Mouse (Mus musculus): ENCODE measurements around the gene Camk1d. TPM values are rescaled to one million over a fixed set of nuclear protein-coding genes. Genes with fewer than 3 reads are reported as not detected.

Camk1d gene
- polyA plus RNA-seq, 1 experiment from 2014 or later, result 2.2 TPM

GRCm38 (mm10) chr2:5658000-5658399 lies 56.3 kb downstream of the Camk1d start:
- Histone ChIP-seq H3K27me3 (replicated peaks) (no peaks in the 10 kb centered on the region), H3K36me3 (no peaks in the 10 kb centered on the region), H3K4me3 (no peak overlapping the region), H3K9me3 (no peaks in the 10 kb centered on the region), H3K4me2 (no peak overlapping the region), H3K9ac (no peak overlapping the region), H3K4me1 (0 out of 2 replicates have a peak, but pooled peaks cover 7% of the 10 kb centered on the region), H3K27ac (replicated peaks) (no peak overlapping the region)
- 42% methylated on average over 3 of the region's 3 CpGs for WGBS
- ATAC-seq (ENCODE audit: extremely low read depth, insufficient number of reproducible peaks, low FRiP score, low TSS enrichment), result no peak

- Histone ChIP-seq H3K27ac (replicated peaks) (no peak overlapping the region), H3K27me3 (replicated peaks) (no peaks in the 10 kb centered on the region), H3K4me3 (no peak overlapping the region), H3K36me3 (no peaks in the 10 kb centered on the region), H3K4me2 (no peak overlapping the region), H3K9ac (no peak overlapping the region), H3K9me3 (no peaks in the 10 kb centered on the region), H3K4me1 (0 out of 2 replicates have a peak, but pooled peaks cover 4% of the 10 kb centered on the region)
- no peak for ATAC-seq (ENCODE audit: extremely low read depth, insufficient number of reproducible peaks, low FRiP score, low TSS enrichment)
- 57% methylated on average over 3 of the region's 3 CpGs for WGBS
Measured at GRCm38 (mm10) chr2:5656326-5656725, 58.0 kb downstream of the Camk1d start.

GRCm38 (mm10) chr2:5652071-5652470 lies 62.2 kb downstream of the Camk1d start:
- no peak for ATAC-seq (ENCODE audit: extremely low read depth, insufficient number of reproducible peaks, low FRiP score, low TSS enrichment)
- Histone ChIP-seq H3K4me3 (no peak overlapping the region), H3K9me3 (no peaks in the 10 kb centered on the region), H3K9ac (no peak overlapping the region), H3K27ac (replicated peaks) (no peak overlapping the region), H3K4me1 (no peaks in the 10 kb centered on the region), H3K27me3 (replicated peaks) (no peaks in the 10 kb centered on the region), H3K36me3 (no peaks in the 10 kb centered on the region), H3K4me2 (no peak overlapping the region)
- 64% methylated on average over 6 of the region's 6 CpGs for WGBS

- 74% methylated on average over 10 of the region's 10 CpGs for WGBS
- no peak for ATAC-seq (ENCODE audit: extremely low read depth, insufficient number of reproducible peaks, low FRiP score, low TSS enrichment)
Measured at GRCm38 (mm10) chr2:5651285-5651870, 62.9 kb downstream of the Camk1d start.

GRCm38 (mm10) chr2:5649226-5649625 lies 65.1 kb downstream of the Camk1d start:
- no peaks in the 10 kb centered on the region for H3K27me3 ChIP-seq (replicated peaks)

More at GRCm38 (mm10) chr2:5651285-5651870, 62.9 kb downstream of the Camk1d start:
- Histone ChIP-seq H3K4me3 (no peak overlapping the region), H3K4me2 (no peak overlapping the region), H3K4me1 (no peaks in the 10 kb centered on the region), H3K9ac (no peak overlapping the region), H3K27me3 (replicated peaks) (no peaks in the 10 kb centered on the region), H3K27ac (replicated peaks) (no peak overlapping the region), H3K9me3 (no peaks in the 10 kb centered on the region), H3K36me3 (no peaks in the 10 kb centered on the region)

GRCm38 (mm10) chr2:5648764-5649163 lies 65.6 kb downstream of the Camk1d start:
- ATAC-seq (ENCODE audit: extremely low read depth, insufficient number of reproducible peaks, low FRiP score, low TSS enrichment), result no peak
- no peaks in the 10 kb centered on the region for H3K36me3 ChIP-seq
- no peak overlapping the region for H3K27ac ChIP-seq (replicated peaks)
- H3K9ac ChIP-seq, result no peak overlapping the region
- WGBS, result 74% methylated on average over 6 of the region's 6 CpGs
- no peaks in the 10 kb centered on the region for H3K9me3 ChIP-seq
- no peak overlapping the region for H3K4me2 ChIP-seq
- no peaks in the 10 kb centered on the region for H3K4me1 ChIP-seq
- H3K27me3 ChIP-seq (replicated peaks), result no peaks in the 10 kb centered on the region
- H3K4me3 ChIP-seq, result no peak overlapping the region

More at GRCm38 (mm10) chr2:5649226-5649625, 65.1 kb downstream of the Camk1d start:
- no peak for ATAC-seq (ENCODE audit: extremely low read depth, insufficient number of reproducible peaks, low FRiP score, low TSS enrichment)
- Histone ChIP-seq H3K27ac (replicated peaks) (no peak overlapping the region), H3K4me1 (no peaks in the 10 kb centered on the region), H3K36me3 (no peaks in the 10 kb centered on the region), H3K4me3 (no peak overlapping the region), H3K9me3 (no peaks in the 10 kb centered on the region), H3K4me2 (no peak overlapping the region), H3K9ac (no peak overlapping the region)
- WGBS, result 82% methylated on average over 5 of the region's 5 CpGs

- Histone ChIP-seq H3K4me3 (no peak overlapping the region), H3K4me1 (peaks cover 6% of the 10 kb centered on the region), H3K4me2 (no peak overlapping the region), H3K27ac (replicated peaks) (no peak overlapping the region), H3K27me3 (replicated peaks) (no peaks in the 10 kb centered on the region), H3K9ac (no peak overlapping the region), H3K9me3 (no peaks in the 10 kb centered on the region), H3K36me3 (no peaks in the 10 kb centered on the region)
- ATAC-seq (ENCODE audit: extremely low read depth, insufficient number of reproducible peaks, low FRiP score, low TSS enrichment), result no peak
- 81% methylated on average over 5 of the region's 5 CpGs for whole genome bisulfite sequencing
Measured at GRCm38 (mm10) chr2:5646322-5646721, 68.0 kb downstream of the Camk1d start.

GRCm38 (mm10) chr2:5645584-5645983 lies 68.7 kb downstream of the Camk1d start:
- Histone ChIP-seq H3K4me2 (no peak overlapping the region), H3K27ac (replicated peaks) (no peak overlapping the region), H3K9ac (no peak overlapping the region), H3K27me3 (replicated peaks) (no peaks in the 10 kb centered on the region), H3K4me1 (peaks cover 11% of the 10 kb centered on the region), H3K36me3 (no peaks in the 10 kb centered on the region), H3K9me3 (no peaks in the 10 kb centered on the region), H3K4me3 (no peak overlapping the region)
- no peak for ATAC-seq (ENCODE audit: extremely low read depth, insufficient number of reproducible peaks, low FRiP score, low TSS enrichment)
- WGBS, result 67% methylated on average over 2 of the region's 2 CpGs

- no peak for ATAC-seq (ENCODE audit: extremely low read depth, insufficient number of reproducible peaks, low FRiP score, low TSS enrichment)
- Histone ChIP-seq H3K27me3 (replicated peaks) (no peaks in the 10 kb centered on the region), H3K4me3 (no peak overlapping the region), H3K4me1 (peaks cover 11% of the 10 kb centered on the region), H3K9ac (no peak overlapping the region), H3K36me3 (no peaks in the 10 kb centered on the region), H3K9me3 (no peaks in the 10 kb centered on the region), H3K4me2 (no peak overlapping the region), H3K27ac (replicated peaks) (no peak overlapping the region)
- 68% methylated on average over 3 of the region's 3 CpGs for WGBS
Measured at GRCm38 (mm10) chr2:5643937-5644336, 70.4 kb downstream of the Camk1d start.

- Histone ChIP-seq H3K9me3 (no peaks in the 10 kb centered on the region), H3K4me1 (peaks cover 11% of the 10 kb centered on the region), H3K4me2 (no peak overlapping the region), H3K27ac (replicated peaks) (no peak overlapping the region), H3K4me3 (no peak overlapping the region), H3K9ac (no peak overlapping the region), H3K36me3 (no peaks in the 10 kb centered on the region), H3K27me3 (replicated peaks) (no peaks in the 10 kb centered on the region)
- no peak for ATAC-seq (ENCODE audit: extremely low read depth, insufficient number of reproducible peaks, low FRiP score, low TSS enrichment)
- WGBS, result 54% methylated on average over 7 of the region's 7 CpGs
Measured at GRCm38 (mm10) chr2:5643226-5643625, 71.1 kb downstream of the Camk1d start.

- ATAC-seq (ENCODE audit: extremely low read depth, insufficient number of reproducible peaks, low FRiP score, low TSS enrichment), result no peak
- peaks cover 11% of the 10 kb centered on the region for H3K4me1 ChIP-seq
- WGBS, result 42% methylated on average over 5 of the region's 5 CpGs
Measured at GRCm38 (mm10) chr2:5642624-5643023, 71.7 kb downstream of the Camk1d start.

GRCm38 (mm10) chr2:5641678-5642077 lies 72.6 kb downstream of the Camk1d start:
- Histone ChIP-seq H3K36me3 (no peaks in the 10 kb centered on the region), H3K9ac (peak overlapping the region; percentile 8; the same call in 1 of the 2 replicates), H3K27ac (replicated peaks) (no peak overlapping the region), H3K4me3 (no peak overlapping the region), H3K4me2 (peak overlapping the region; percentile 27; the same call in 1 of the 2 replicates), H3K9me3 (no peaks in the 10 kb centered on the region), H3K4me1 (peaks cover 11% of the 10 kb centered on the region), H3K27me3 (replicated peaks) (no peaks in the 10 kb centered on the region)
- ATAC-seq (ENCODE audit: extremely low read depth, insufficient number of reproducible peaks, low FRiP score, low TSS enrichment), result no peak
- 27% methylated on average over 5 of the region's 5 CpGs for WGBS

More at GRCm38 (mm10) chr2:5642624-5643023, 71.7 kb downstream of the Camk1d start:
- Histone ChIP-seq H3K27me3 (replicated peaks) (no peaks in the 10 kb centered on the region), H3K9me3 (no peaks in the 10 kb centered on the region), H3K4me3 (no peak overlapping the region), H3K36me3 (no peaks in the 10 kb centered on the region), H3K4me2 (no peak overlapping the region), H3K27ac (replicated peaks) (no peak overlapping the region), H3K9ac (no peak overlapping the region)
